Mouse (Mus musculus): ENCODE results near the gene Rho.

DNA sequence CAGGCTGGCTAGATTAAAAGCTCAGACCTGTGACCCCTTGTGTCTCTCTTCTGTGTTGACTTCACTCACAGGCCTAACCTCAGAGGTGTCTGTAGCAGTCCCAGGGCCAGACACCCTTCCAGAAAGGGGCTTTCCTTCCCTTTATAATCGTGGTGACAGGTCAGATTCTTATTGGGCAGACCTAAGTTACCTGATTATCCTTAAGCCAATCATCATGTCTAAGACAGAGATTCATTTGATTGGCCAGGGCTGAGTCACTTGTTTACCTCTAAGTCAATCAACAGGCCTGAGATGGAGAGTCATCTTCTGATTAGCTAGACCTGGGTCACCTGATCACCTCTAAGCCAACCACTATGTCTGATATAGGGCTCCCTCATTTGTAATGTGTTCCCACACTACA is 7.2 kb downstream of the Rho start:
- TF ChIP-seq POLR2A (IDR thresholded peaks at IDR 0.05; ENCODE audit: low read depth, low read length) = no peak
- TF ChIP-seq CTCF (conservative IDR thresholded peaks at IDR 0.05; ENCODE audit: insufficient read depth, insufficient read length, low read depth, low read length) = no peak
